8 mouse cellular contexts compared by ENCODE assay signal in genomic region chr7:38019369-38019749, GRCm38 (mm10). TPM values are rescaled to one million over a fixed set of nuclear protein-coding genes. Genes with fewer than 3 reads are reported as not detected.
DNase-seq lines count a peak whose midpoint lies in the region; ATAC-seq and TF ChIP-seq lines count a peak whose summit lies in the region.

No protein-coding gene starts in this region.

- peak overlapping the region; percentile 97 for H3K4me3 ChIP-seq in bone marrow, adult 2 months (replicated peaks; ENCODE audit: control insufficient read depth, low read depth, low read length)
- H3K4me3 ChIP-seq in embryonic facial prominence, embryonic 14.5 days (ENCODE audit: low read depth, low read length): peak overlapping the region; percentile 85
- H3K4me3 ChIP-seq in limb, embryonic 13.5 days: peak overlapping the region; percentile 94
- peak overlapping the region; percentile 86 for H3K4me3 ChIP-seq in midbrain, embryonic 15.5 days

- no peaks in the 10 kb centered on the region for H3K9me3 ChIP-seq in embryonic facial prominence, embryonic 14.5 days (ENCODE audit: control insufficient read depth, low read length)
- H3K9me3 ChIP-seq in limb, embryonic 13.5 days: peaks cover 8% of the 10 kb centered on the region; the same call in 1 of the 2 replicates
- H3K9me3 ChIP-seq in midbrain, embryonic 15.5 days: no peaks in the 10 kb centered on the region

- no peaks in the 10 kb centered on the region for H3K4me1 ChIP-seq in bone marrow, adult 2 months (ENCODE audit: control insufficient read depth, insufficient read depth, low read length)
- peaks cover 14% of the 10 kb centered on the region for H3K4me1 ChIP-seq in embryonic facial prominence, embryonic 14.5 days (ENCODE audit: control insufficient read depth, insufficient read depth, low read length)
- peaks cover 8% of the 10 kb centered on the region; the same call in 1 of the 2 replicates for H3K4me1 ChIP-seq in limb, embryonic 13.5 days
- 0 out of 2 replicates have a peak, but pooled peaks cover 6% of the 10 kb centered on the region for H3K4me1 ChIP-seq in midbrain, embryonic 15.5 days

- TF ChIP-seq CTCF in bone marrow, adult 2 months (IDR thresholded peaks at IDR 0.05; ENCODE audit: control insufficient read depth, insufficient read depth, low read length): no peak

- peak overlapping the region; percentile 92 for H3K27ac ChIP-seq in bone marrow, adult 2 months (ENCODE audit: control insufficient read depth, insufficient read depth, low read depth, low read length, poor library complexity)
- peak overlapping the region; percentile 90 for H3K27ac ChIP-seq in embryonic facial prominence, embryonic 14.5 days (replicated peaks; ENCODE audit: low read depth, low read length)
- H3K27ac ChIP-seq in limb, embryonic 13.5 days: peak overlapping the region; percentile 87
- peak overlapping the region; percentile 86 for H3K27ac ChIP-seq in midbrain, embryonic 15.5 days

- ATAC-seq in embryonic facial prominence, embryonic 14.5 days (ENCODE audit: low read depth): peak; percentile 94
- peak; percentile 94 for ATAC-seq in limb, embryonic 13.5 days (ENCODE audit: low FRiP score, low read depth)
- peak; percentile 95 for ATAC-seq in midbrain, embryonic 15.5 days (replicated peaks)

- no peaks in the 10 kb centered on the region for H3K27me3 ChIP-seq in embryonic facial prominence, embryonic 14.5 days (replicated peaks; ENCODE audit: control insufficient read depth, insufficient read depth, low read length)
- H3K27me3 ChIP-seq in limb, embryonic 13.5 days: no peaks in the 10 kb centered on the region
- H3K27me3 ChIP-seq in midbrain, embryonic 15.5 days (replicated peaks): no peaks in the 10 kb centered on the region

- H3K9ac ChIP-seq in embryonic facial prominence, embryonic 14.5 days (ENCODE audit: low read depth, low read length): peak overlapping the region; percentile 91
- H3K9ac ChIP-seq in limb, embryonic 13.5 days: peak overlapping the region; percentile 93
- H3K9ac ChIP-seq in midbrain, embryonic 15.5 days: peak overlapping the region; percentile 52

- H3K4me2 ChIP-seq in embryonic facial prominence, embryonic 14.5 days (ENCODE audit: low read depth, low read length): peak overlapping the region; percentile 54
- H3K4me2 ChIP-seq in limb, embryonic 13.5 days (replicated peaks): peak overlapping the region; percentile 70
- H3K4me2 ChIP-seq in midbrain, embryonic 15.5 days: peak overlapping the region; percentile 62

- DNase-seq in B cell, adult 2 months: peak; percentile 95 to 97
- peak; percentile 95 for DNase-seq in embryonic facial prominence, embryonic 14.5 days (ENCODE audit: low spot score)
- DNase-seq in heart, adult 8-10 months (ENCODE audit: low spot score): peak; percentile 77
- peak; percentile 89 for DNase-seq in kidney, adult 8-10 months
- DNase-seq in spleen, postnatal 10 days (ENCODE audit: low spot score in 2 of 2): peak; percentile 86 to 95

- under 1% methylated on average over 49 of the region's 49 CpGs for WGBS in bone marrow, adult 2 months
- WGBS in embryonic facial prominence, embryonic 14.5 days: 0% methylated on average over 18 of the region's 49 CpGs
- WGBS in limb, embryonic 13.5 days: under 1% methylated on average over 35 of the region's 49 CpGs
- WGBS in midbrain, embryonic 15.5 days: 0% methylated on average over 37 of the region's 49 CpGs

- H3K36me3 ChIP-seq in embryonic facial prominence, embryonic 14.5 days (ENCODE audit: control insufficient read depth, insufficient read depth, low read length): no peaks in the 10 kb centered on the region
- H3K36me3 ChIP-seq in limb, embryonic 13.5 days: no peaks in the 10 kb centered on the region
- H3K36me3 ChIP-seq in midbrain, embryonic 15.5 days (replicated peaks): no peaks in the 10 kb centered on the region

- peak; percentile 27; the same call in 1 of the 2 replicates for TF ChIP-seq POLR2A in bone marrow, adult 2 months (IDR thresholded peaks at IDR 0.05; ENCODE audit: borderline replicate concordance, control insufficient read depth, low read depth, low read length)

RNA-seq across cellular contexts. Expression of gene Uri1, which starts 4.0 kb away (rescaled TPM):
- polyA plus RNA-seq in bone marrow, adult 2 months (2011; ENCODE audit: insufficient read depth, insufficient read length, low replicate concordance, missing spikeins): 12.1 and 16.0 TPM in 2 replicates
- 42.0 and 42.1 TPM in 2 replicates for polyA plus RNA-seq in embryonic facial prominence, embryonic 14.5 days (2014; fragmentation: Nextera tagmentation; extraction: Ambion mirVana)
- 10 to 100 TPM; 14.2 to 25.3 (median 16.6) TPM for total RNA-seq in heart, adult 8-10 months (2022)
- polyA plus RNA-seq in limb, embryonic 13.5 days (2015; fragmentation: Nextera tagmentation; extraction: Ambion mirVana): 42.3 and 42.6 TPM in 2 replicates
- 34.3 and 35.1 TPM in 2 replicates for polyA plus RNA-seq in midbrain, embryonic 15.5 days (2015; fragmentation: Nextera tagmentation; extraction: Ambion mirVana)

Comparison
In these comparisons a context has a peak if more than half of its experiments do, and no peak if none do; other contexts are left out.
1. Peak in every context shown above with its lines: DNase-seq, ATAC-seq, H3K4me3 ChIP-seq and H3K27ac ChIP-seq.